Mouse (Mus musculus) embryonic stem cell, embryonic (primary cell): Measurements from ENCODE around the gene Slc26a3.
"Not testable (repeated sequence)": the region's sequence is repeated elsewhere in the genome, so short reads cannot be mapped to it uniquely, and the experiment has no call there.

Source experiments
- CTCF ChIA-PET, 4 experiments: fragments of 300-600 bp in 2 of 4; fragments of 350-600 bp in 2 of 4; sonication (Branson Sonifier 250); formaldehyde crosslinking; loops; one replicate each; lab custom pipeline; 2022; ENCODE audit warnings: inconsistent platforms in 2 of 4; lab: Charles Lee
- POLR2A ChIA-PET, 4 experiments: fragments of 300-600 bp in 2 of 4; fragments of 350-600 bp in 2 of 4; sonication (Branson Sonifier 250); formaldehyde crosslinking; loops; one replicate each; lab custom pipeline; 2022; ENCODE audit warnings: antibody characterized with exemption in 4 of 4, inconsistent platforms in 1 of 4; lab: Charles Lee

The Slc26a3 gene

GRCm38 (mm10) chr12:31400821-31401220 lies 10.2 kb downstream of the Slc26a3 start:
- CTCF ChIA-PET, result no interaction called here
- POLR2A ChIA-PET, result no interaction called here

- CTCF ChIA-PET, result no interaction called here
Observed at GRCm38 (mm10) chr12:31401930-31402329, 11.3 kb downstream of the Slc26a3 start.

GRCm38 (mm10) chr12:31404575-31405240 lies 14.0 kb downstream of the Slc26a3 start:
- ChIA-PET POLR2A (no interaction called here), CTCF (interaction anchor here in 1 of 4 experiments (0.5 to 0.7 kb wide), 2 partner anchors 278 to 401 kb away, joined by 6 to 8 read pairs; no protein-coding TSS in a partner anchor)

More at GRCm38 (mm10) chr12:31401930-31402329, 11.3 kb downstream of the Slc26a3 start:
- POLR2A ChIA-PET, result no interaction called here

GRCm38 (mm10) chr12:31415971-31416370 lies 25.3 kb downstream of the Slc26a3 start:
- CTCF ChIA-PET, result no interaction called here

GRCm38 (mm10) chr12:31421901-31422574 lies 31.4 kb downstream of the Slc26a3 start:
- ChIA-PET POLR2A (no interaction called here), CTCF (interaction anchor here in 2 of 4 experiments (0.6 to 0.8 kb wide), 3 partner anchors 13 to 25 kb away, joined by 3 to 4 read pairs (median 3); no protein-coding TSS in a partner anchor)

More at GRCm38 (mm10) chr12:31415971-31416370, 25.3 kb downstream of the Slc26a3 start:
- POLR2A ChIA-PET, result no interaction called here

GRCm38 (mm10) chr12:31437791-31438190 lies 47.1 kb downstream of the Slc26a3 start:
- CTCF ChIA-PET, result interaction anchor here in 1 of 4 experiments (0.5 kb wide), 1 partner anchor 9 kb away, joined by 3 read pairs; no protein-coding TSS in a partner anchor
- POLR2A ChIA-PET, result interaction anchor here in 1 of 4 experiments (0.7 kb wide), 2 partner anchors 364 to 479 kb away, joined by 3 read pairs; partner anchors contain the start of gene Fam110c

GRCm38 (mm10) chr12:31439612-31440011 lies 48.9 kb downstream of the Slc26a3 start:
- ChIA-PET POLR2A (interaction anchor here in 1 of 4 experiments (0.6 kb wide), 2 partner anchors 22 to 510 kb away, joined by 3 read pairs; no protein-coding TSS in a partner anchor), CTCF (interaction anchor here in 1 of 4 experiments (1.0 kb wide), 1 partner anchor 17 kb away, joined by 3 read pairs; no protein-coding TSS in a partner anchor)

- CTCF ChIA-PET, result no interaction called here
- POLR2A ChIA-PET, result no interaction called here
Observed at GRCm38 (mm10) chr12:31444131-31444546, 53.5 kb downstream of the Slc26a3 start.

GRCm38 (mm10) chr12:31444827-31445226 lies 54.2 kb downstream of the Slc26a3 start:
- ChIA-PET POLR2A (interaction anchor here in 1 of 4 experiments (0.6 kb wide), 1 partner anchor 14 kb away, joined by 8 read pairs; no protein-coding TSS in a partner anchor), CTCF (no interaction called here)

- CTCF ChIA-PET, result no interaction called here
- POLR2A ChIA-PET, result no interaction called here
Observed at GRCm38 (mm10) chr12:31449341-31449740, 58.7 kb downstream of the Slc26a3 start.

GRCm38 (mm10) chr12:31456271-31456670 lies 65.6 kb downstream of the Slc26a3 start:
- CTCF ChIA-PET, result interaction anchor here in 2 of 4 experiments (0.6 to 0.7 kb wide), 2 partner anchors 264 to 394 kb away, joined by 3 to 11 read pairs; no protein-coding TSS in a partner anchor
- POLR2A ChIA-PET, result no interaction called here

GRCm38 (mm10) chr12:31458474-31458873 lies 67.8 kb downstream of the Slc26a3 start:
- CTCF ChIA-PET, result interaction anchor here in 1 of 4 experiments (0.7 kb wide), 1 partner anchor 426 kb away, joined by 3 read pairs; no protein-coding TSS in a partner anchor
- POLR2A ChIA-PET, result interaction anchor here in 1 of 4 experiments (1.3 kb wide), 1 partner anchor 107 kb away, joined by 4 read pairs; the partner anchor contains the start of gene Dld

GRCm38 (mm10) chr12:31460270-31460669 lies 69.6 kb downstream of the Slc26a3 start:
- POLR2A ChIA-PET, CTCF ChIA-PET: not testable (repeated sequence)

GRCm38 (mm10) chr12:31461371-31461770 lies 70.7 kb downstream of the Slc26a3 start:
- CTCF ChIA-PET, result interaction anchor here in 3 of 4 experiments (0.6 to 1.0 kb wide), 3 partner anchors 200 to 339 kb away, joined by 3 to 4 read pairs (median 4); no protein-coding TSS in a partner anchor
- POLR2A ChIA-PET, result no interaction called here

GRCm38 (mm10) chr12:31462615-31463014 lies 71.9 kb downstream of the Slc26a3 start:
- POLR2A ChIA-PET, result interaction anchor here in 1 of 4 experiments (0.5 to 0.6 kb wide), 2 partner anchors 105 to 256 kb away, joined by 3 read pairs; no protein-coding TSS in a partner anchor
- CTCF ChIA-PET, result no interaction called here

- CTCF ChIA-PET, result interaction anchor here in 3 of 4 experiments (0.6 to 0.7 kb wide), 6 partner anchors 12 to 411 kb away, joined by 3 to 10 read pairs (median 4); no protein-coding TSS in a partner anchor
- POLR2A ChIA-PET, result interaction anchor here in 2 of 4 experiments (0.5 to 0.7 kb wide), 3 partner anchors 21 to 471 kb away, joined by 3 to 5 read pairs (median 3); partner anchors contain the start of gene Cbll1 (in 1 of the 2)
Observed at GRCm38 (mm10) chr12:31478182-31478581, 87.5 kb downstream of the Slc26a3 start.

GRCm38 (mm10) chr12:31486431-31486830 lies 95.8 kb downstream of the Slc26a3 start:
- POLR2A ChIA-PET, result interaction anchor here in 1 of 4 experiments (1.8 kb wide), 1 partner anchor 464 kb away, joined by 4 read pairs; the partner anchor contains the start of gene Hbp1
- CTCF ChIA-PET, result interaction anchor here in 1 of 4 experiments (1.0 kb wide), 1 partner anchor 441 kb away, joined by 4 read pairs; no protein-coding TSS in a partner anchor

GRCm38 (mm10) chr12:31498936-31499313 lies 108.3 kb downstream of the Slc26a3 start:
- ChIA-PET CTCF (interaction anchor here in 1 of 4 experiments (1.9 kb wide), 1 partner anchor 428 kb away, joined by 6 read pairs; no protein-coding TSS in a partner anchor), POLR2A (interaction anchor here in 3 of 4 experiments (0.6 to 3.8 kb wide), 24 partner anchors 10 to 1343 kb away, joined by 3 to 37 read pairs (median 4); partner anchors contain the start of genes Hbp1 (in 3 of the 3), Bcap29 (in 1 of the 3) and Dld (in 1 of the 3))
